Mouse (Mus musculus) urinary bladder, postnatal 10 days (tissue): ENCODE data around the gene Rhof.

Experiments used
- DNase-seq: peaks from one replicate; pipeline ENCODE4 v3.0.0; 2022; ENCODE audit warnings: low spot score

Rhof gene

DNA sequence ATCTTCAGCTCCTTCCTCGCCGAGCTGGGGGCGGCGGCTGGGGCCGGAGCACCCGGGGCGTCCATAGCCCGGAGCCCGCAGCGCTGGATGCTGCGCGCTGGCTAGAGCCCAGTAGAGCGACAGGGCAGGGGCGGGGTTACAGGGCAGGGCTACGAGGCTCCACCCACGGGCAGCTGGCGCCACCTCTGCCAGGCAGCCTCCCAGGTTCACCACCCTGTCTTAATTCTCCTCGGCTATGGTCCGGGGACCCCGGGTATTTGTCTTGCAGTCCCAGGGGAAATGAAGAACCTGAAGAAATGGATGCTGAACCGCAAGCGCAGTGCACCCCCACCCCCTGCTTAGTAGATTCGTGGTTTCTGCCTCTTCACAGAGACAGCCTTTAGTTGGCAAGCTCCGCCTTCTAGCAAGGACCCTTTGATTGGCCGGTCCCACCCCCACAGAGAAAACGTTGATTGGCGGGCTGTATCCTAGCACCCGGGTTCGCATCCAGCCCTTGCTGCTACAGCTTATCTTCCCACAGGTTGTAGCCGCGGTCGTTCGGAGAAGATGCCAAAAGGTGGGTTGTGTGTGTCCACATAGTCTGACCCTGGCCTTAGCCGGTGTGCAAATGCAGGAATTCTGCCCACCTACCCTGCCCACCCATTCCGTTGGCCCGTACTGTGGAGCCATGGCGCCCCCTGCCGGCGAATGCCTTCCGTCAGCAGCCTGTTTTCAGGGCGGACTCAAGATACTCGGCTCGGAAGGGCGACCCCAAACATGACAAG lies at the start of gene Rhof:
Gene Rhof, minus strand, starts transcription at position 385 of the 764 bp plus-strand sequence.
- DNase-seq: no peak

DNA sequence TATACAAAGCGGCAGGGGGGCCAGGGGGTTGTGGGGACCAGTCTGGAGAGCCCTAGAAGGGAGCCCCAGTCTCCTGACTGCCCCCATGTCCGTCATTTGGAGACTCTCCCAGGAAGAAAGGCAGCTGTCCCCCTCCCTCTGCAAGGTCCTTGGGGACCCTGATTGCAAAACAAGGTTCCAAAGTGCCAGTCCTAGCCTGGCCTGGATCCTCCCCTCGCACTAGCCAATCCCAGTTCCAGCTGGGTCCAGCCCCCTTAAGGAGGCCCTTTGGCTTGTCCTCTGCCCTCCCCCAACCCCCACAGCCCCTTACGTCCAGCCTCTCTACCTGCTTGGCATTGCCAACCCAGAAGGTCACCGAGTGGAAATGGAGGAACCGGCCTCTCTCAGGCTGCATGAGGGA lies 49.0 kb upstream of the Rhof start:
- no peak for DNase-seq

DNA sequence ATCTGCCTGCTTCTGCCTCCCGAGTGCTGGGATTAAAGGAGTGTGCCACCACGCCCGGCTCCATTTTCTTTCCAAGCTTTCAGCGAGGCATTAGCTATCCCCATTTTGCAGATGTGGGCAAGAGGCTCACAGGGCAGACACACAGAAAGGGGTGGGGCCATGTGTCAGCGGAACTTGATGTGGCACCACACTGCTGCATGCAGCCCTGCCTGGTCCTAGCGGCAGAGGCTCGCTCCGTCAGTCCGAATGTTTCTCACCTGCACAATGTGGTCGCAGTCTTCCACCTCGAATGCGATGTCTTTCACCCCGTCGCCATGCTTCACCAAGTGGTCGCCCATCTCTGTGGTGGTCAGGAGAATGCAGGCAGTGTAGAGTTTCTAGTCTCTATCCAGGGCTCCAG lies 47.9 kb upstream of the Rhof start:
- no peak for DNase-seq

DNA sequence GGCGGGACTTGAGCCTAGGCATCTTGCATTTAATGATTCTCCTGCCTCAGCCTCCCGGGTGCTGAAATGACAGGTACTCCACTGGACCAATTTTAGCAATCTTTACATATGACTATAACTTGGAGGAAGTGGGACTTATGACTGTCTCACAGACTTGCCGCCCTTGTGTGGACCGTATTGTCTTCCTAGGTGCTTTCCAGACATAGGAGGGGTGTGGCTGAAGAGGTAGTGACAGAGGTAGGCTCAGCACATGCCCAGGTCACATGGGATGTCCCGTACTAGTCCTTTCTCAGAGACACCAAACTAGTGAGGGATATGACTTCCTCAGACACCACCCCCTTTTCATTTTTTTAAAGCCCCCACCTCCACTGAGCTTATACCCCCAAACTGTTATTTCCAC lies 46.3 kb upstream of the Rhof start:
- no peak for DNase-seq

DNA sequence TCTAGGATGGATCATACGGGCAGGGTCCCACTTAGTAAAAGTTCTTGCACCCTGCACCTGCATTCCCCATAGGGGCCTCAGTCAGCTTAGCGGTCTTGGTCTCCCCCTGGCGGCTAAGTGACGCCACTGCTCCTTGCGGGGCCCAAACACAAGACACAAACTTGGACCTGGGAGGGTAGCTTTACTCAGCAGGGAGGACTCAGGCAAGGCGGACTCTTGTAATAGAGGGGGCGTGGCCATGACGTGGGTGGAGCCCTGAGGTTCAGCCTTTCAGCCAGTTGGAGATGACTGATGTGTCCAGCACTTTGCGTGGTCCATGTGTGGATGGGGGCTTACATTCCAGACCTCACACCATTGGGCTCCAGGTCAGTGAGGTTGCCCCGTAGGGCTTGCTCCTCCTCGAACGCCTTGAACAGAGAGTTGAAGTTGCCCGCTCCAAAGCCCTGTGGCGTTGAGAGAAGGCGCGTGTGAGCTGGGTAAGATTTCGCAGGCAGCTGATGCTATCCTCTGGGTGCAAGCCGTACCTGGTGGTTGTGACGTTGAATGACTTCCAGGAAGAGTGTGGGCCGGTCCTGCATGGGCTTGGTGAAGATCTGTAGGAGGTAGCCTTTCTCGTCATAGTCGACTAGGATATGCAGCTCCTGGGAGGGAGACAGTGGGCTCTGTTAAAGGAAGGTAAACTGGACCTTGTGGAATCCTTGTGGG lies 39.3 kb upstream of the Rhof start:
- DNase-seq: peak; percentile 75

DNA sequence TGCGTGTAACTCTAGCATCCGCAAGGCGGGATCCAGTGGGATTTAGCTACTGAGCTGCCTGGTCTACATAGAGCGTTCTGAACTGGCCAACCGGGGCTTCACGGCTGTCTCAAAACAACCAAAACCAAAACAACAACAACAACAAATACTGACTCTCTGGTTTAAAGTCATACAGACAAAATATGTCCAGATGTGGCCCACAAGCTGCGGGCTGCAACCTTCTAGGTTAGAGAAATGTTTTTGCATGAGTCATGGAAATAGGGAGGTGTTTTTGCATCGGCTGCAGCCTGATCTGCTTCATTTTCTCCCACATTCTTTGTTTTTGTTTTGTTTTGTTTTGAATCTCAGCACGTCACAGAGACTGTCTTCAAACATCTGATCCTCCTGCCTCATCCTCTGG lies 37.9 kb upstream of the Rhof start:
- DNase-seq: no peak

DNA sequence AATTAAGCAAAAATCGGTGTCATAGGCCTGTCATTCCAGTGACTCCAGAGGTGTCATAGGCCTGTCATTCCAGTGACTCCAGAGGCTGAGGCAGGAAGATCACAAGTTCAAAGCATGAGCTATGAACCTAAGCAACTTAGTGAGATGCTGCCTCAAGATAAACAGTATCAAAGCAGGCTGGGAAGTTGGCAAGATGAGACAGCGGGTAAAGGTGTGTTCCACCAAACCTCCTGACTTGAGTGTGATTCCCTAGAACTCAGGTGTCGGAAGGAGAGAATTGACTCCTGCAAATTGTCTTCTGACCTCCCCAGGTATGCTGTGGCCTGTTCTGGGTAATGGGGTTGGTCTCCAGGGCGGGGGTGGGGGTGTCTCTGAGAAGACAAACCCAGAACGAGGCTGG lies 36.8 kb upstream of the Rhof start, which contains the start of gene Psmd9:
Gene Psmd9, plus strand, starts transcription at position 130 of the 400 bp plus-strand sequence.
- no peak for DNase-seq

DNA sequence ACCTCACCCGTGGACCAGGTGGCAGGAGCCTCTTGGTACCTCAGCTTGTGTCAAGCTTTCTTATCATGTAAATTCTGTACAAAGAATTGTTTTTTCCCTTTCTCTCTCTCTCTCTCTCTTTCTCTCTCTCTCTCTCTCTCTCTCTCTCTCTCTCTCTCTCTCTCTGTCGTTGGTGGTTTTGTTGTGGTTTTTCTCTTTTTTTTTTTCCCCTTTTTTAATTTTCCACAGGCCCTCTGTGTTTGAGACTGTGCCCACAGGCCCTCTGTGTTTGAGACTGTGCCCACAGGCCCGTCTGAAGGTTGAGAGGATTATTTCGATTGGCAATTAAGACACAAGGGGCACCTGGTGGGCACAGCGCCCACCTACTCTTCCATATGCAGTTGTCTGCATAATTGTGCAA lies 35.1 kb upstream of the Rhof start:
- no peak for DNase-seq

DNA sequence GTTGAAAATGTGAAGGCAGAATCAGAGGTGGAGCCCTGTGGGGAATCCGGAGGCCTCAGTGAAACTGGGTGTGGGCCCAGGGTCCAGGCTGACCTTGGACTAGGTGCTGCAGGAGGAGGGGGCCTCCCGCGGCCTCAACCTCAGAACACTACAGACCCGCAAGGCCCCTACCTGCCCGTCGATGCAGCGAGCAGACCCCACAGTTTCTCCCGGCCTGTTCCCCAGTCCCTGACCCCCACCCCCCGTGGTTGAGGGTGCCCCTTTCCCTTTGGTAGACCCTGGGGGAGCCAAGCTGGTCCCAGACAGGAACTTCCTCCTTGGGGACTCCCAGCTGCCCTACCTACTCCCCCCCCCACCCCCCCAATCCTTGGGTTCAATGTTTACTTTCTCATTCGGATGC lies 33.9 kb upstream of the Rhof start:
- no peak for DNase-seq

DNA sequence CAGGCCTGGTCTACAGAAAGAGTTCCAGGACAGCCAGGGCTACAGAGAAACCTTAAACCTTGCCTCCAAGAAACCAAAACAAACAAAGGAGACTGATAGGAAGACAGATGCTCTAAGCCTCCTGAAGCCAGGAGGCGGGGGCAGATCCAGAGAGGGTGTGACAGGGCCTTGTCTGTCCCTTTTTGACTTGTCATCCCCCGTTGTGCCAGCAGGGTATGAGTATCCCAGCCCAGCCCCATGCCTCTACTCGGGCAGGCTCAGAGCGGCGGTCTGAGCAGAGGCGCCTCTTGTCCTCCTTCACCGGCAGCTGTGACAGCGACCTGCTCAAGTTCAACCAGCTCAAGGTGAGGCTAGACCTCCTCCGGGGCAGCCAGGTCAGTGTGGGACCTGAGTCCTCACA lies 30.4 kb upstream of the Rhof start:
- DNase-seq: no peak

DNA sequence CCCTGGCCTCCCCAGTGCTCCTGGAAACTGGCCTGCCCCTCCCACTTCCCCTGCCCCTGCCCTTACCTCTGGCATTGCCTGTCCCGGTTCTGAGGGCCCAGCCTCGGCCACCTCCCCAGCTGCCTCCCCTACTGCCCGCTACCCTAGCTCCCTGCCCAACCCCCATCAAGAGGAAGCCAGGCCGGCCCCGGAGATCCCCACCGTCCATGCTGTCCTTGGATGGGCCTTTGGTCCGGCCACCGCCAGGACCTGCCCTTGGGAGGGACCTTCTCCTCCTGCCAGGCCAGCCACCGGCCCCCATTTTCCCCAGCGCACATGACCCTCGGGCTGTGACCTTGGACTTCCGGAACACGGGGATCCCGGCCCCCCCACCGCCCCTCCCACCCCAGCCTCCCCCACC lies 27.8 kb upstream of the Rhof start:
- no peak for DNase-seq

DNA sequence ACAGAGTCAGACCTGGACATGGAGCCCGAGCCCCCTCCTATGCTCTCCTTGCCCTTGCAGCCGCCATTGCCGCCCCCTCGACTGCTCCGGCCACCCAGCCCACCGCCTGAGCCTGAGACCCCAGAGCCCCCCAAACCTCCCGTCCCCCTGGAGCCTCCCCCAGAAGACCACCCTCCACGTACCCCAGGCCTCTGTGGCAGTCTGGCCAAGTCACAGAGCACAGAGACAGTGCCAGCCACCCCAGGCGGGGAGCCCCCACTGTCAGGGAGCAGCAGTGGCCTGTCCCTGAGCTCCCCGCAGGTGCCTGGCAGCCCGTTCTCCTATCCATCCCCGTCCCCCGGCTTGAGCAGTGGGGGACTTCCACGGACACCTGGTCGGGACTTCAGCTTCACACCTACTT lies 27.4 kb upstream of the Rhof start:
- no peak for DNase-seq

DNA sequence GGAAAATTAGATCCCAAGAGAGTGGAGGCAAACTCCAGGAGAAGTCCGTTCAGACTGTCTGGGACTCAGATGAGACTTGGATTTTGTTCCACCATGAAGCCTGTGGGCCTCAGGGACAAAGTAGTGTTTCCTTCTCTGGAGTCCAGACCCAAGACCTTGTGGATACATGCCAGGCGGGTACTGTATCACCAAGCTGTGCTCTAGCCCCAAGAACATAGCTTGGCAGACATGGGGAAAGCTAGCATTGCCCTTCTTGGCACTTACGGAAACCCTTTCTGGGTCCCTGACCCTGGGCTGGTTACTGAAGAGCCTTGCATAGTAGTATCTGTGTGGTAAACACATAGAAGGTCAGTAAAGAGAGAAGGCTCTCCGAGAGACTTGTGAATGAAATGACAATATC lies 27.0 kb upstream of the Rhof start:
- DNase-seq: no peak

DNA sequence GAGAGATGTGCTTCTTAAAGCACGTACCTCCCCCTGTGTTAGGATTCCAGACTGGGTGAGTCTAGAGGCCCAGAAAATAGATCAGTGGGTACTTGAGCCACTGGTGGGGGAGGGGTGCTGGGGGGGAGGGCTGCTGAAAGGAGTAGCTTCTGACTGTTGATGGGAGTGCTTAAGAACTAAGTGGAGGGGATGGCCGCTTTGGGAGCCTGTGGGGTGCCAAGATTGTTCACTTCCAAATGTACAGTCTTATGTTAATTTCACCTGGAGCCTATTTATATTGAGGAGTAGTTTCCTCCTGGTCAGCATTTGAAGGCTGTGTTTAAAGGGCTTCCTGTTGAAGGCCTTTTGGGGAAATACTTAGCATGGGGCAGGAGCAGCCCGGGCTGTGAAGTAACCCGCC lies 25.5 kb upstream of the Rhof start:
- no peak for DNase-seq

DNA sequence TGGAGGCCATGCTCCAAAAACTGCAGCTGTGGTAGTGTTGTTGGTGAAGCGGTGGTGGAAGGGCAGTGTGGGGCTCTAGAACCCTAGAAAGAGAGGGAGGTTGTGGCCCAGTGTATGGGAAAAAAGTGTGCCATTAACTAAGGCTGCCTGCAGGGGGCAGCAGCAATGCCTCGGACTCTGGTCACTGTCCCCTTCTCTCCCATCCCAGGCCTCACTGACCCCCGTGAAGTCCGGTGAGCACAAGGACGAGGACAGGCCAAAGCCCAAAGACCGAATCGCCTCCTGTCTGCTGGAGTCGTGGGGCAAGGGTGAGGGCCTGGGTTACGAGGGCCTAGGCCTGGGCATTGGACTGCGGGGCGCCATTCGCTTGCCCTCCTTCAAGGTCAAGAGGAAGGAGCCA lies 24.3 kb upstream of the Rhof start:
- DNase-seq: no peak

DNA sequence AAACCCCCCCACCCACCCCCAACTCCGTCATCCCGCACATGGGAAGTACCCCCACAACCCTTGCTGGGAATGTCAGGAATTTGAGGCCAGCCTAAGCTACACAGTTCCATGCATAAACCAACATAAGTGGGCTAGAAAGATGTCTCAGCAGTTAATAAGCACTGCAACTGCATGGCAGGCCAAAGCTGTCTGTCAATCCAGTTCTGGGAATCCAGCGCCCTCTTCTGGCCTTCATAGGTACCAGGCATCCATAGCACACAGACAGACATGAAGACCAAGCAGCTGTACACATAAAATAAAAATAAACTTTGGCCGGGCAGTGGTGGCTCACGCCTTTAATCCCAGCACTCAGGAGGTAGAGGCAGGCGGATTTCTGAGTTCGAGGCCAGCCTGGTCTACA lies 22.9 kb upstream of the Rhof start:
- DNase-seq: no peak

DNA sequence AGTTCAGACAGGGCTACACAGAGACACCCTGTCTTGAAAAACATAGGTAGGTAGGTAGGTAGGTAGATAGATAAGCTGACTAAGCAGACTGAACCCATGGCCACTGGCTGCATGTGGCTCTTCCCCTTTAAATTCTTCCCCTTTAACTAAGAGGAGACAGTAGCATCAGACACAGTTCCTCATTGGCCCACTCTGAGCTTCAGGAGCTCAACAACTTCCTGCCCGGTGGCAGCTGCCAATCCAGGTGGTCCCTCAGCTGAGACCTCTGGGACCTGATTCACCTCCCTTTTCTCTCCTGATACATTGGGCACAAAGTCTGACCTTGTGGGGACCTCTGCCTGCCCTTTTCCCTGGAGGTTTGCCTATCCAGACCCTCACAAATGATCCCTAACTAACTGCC lies 20.4 kb upstream of the Rhof start:
- no peak for DNase-seq

DNA sequence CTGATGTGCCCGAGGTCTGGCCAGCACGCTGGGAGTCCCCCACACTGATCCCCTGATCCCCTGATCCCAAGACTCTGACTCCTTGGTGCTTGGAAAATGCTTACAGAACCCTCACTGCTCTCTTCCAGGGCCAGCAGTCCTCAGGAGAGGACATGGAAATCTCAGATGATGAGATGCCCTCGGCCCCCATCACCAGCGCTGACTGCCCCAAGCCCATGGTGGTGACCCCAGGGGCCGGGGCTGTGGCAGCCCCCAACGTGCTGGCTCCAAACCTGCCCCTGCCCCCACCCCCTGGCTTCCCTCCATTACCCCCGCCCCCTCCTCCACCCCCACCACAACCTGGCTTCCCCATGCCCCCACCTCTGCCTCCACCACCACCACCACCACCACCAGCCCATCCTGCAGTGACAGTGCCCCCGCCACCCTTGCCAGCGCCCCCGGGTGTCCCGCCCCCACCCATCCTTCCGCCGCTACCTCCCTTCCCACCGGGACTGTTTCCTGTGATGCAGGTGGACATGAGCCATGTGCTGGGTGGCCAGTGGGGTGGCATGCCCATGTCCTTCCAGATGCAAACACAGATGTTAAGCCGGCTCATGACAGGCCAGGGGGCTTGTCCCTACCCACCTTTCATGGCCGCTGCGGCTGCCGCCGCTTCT lies 19.3 kb upstream of the Rhof start:
- DNase-seq: no peak

DNA sequence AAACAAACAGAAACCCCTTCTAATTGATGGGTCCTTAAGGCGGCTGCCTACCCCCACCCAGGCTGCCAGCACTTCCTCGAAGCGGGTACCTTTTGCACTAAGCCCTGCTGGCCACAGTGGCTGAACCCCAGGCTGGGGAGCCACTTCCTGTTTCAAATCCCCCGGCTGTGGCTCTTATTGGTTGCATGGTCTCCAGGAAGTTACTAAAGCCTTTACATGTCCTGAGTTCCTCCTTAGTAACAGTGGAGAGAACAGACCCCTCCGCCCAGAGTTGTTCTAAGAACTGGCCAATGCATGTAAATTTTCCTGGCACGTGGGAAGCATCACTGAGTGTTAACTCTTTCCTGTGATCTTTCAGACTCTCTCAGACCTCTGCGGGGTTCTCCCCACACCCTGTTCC lies 18.6 kb upstream of the Rhof start:
- DNase-seq: no peak

DNA sequence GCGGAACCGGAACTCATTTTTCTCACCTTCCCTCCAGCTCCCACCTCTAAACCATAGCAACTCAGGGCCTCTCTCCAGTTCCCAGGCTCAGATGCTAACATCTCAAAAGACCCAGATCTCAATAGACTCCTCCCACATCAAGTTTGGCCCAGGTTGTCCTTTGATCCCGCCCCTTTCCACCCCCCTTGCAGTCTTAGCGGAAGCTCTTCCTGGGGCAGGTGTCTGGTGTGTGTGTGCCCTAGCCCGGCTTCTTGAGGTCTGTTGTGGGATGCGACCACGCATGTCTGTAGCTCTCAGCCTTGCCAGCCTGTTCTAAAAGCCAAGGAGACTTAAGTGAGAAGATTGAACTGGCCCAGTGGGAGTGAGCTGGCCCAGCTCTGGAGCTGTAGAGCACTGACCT lies 18.1 kb upstream of the Rhof start:
- no peak for DNase-seq

DNA sequence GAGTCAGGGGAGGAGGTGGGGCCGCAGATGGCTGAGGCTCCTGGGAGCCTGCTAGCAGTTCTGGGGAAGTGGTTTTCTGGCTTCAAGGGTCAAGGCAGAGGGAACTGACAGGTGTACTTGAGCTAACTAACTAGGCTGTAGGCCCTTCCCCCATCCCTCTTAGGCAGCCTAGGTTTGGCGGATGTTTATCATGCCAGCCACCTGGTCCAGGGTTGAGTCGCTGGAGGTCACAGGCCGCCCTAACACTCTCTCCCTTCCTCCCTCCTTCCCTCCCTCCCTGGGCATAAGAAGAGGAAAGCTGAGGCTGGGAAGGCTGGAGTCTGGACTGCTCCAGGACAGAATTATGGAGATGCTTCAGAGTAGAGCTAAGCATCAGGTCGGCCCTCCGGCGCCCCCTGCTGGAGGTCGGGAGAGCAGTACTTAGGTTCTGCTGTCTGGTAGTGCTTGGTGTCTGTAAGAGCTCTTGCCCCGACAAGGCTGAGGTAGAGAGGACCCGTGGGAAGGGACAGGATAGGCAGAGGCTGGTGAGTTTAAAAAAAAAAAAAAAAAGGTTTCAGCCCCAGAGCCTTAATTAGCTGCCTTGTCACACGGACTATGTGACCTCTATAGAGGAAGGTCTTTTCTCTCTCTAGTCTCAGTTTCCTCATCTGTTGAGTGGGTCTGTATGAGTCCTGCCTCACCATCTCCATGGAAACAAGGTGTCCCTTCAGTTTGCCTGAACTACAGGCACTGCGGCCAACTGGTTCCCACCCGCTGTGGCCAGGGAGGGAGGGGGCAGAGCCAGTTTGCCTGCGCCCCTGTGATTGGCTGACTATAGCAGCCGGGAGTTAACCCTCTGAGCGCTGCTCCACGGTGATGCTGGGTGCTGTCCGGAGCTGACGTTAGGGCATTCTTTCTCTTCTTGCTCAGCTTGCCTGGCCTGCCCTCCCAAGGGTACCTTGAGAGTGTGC lies 17.2 kb upstream of the Rhof start:
- DNase-seq: peak; percentile 84

DNA sequence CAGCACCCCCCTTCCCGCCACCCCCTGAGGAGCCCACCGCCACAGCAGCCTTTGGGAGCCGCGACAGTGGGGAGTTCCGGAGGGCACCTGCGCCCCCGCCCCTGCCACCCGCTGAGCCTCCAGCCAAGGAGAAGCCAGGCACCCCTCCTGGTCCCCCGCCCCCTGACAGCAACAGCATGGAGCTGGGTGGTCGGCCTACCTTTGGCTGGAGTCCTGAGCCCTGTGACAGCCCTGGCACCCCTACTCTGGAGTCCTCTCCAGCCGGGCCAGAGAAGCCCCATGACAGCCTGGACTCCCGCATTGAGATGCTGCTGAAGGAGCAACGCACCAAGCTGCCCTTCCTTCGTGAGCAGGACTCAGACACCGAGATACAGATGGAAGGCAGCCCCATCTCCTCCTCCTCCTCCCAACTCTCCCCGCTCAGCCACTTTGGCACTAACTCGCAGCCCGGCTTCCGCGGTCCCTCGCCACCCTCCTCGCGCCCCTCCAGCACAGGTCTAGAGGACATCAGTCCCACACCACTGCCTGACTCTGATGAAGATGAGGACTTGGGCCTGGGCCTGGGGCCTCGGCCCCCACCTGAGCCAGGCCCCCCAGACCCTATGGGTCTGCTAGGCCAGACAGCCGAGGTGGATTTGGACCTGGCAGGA lies 15.7 kb upstream of the Rhof start:
- DNase-seq: no peak
